Mouse (Mus musculus): ENCODE measurements around the gene Plcb3.

- TF ChIP-seq GATA1 (IDR thresholded peaks at IDR 0.05; ENCODE audit: borderline replicate concordance, low read length) = no peak
- TF ChIP-seq CTCF (IDR thresholded peaks at IDR 0.05; ENCODE audit: low read depth, low read length) = 0 out of 2 replicates have a peak, but pooled peaks have one; percentile 3
- no peak for TF ChIP-seq POLR2AphosphoS5 (IDR thresholded peaks at IDR 0.05; ENCODE audit: insufficient replicate concordance, low read depth, low read length)
- TF ChIP-seq TAL1 (conservative IDR thresholded peaks at IDR 0.05; ENCODE audit: low read depth, low read length) = no peak
These were observed 55.3 kb downstream of the Plcb3 start for GRCm38 (mm10) chr19:6920741-6921636.
